Mouse (Mus musculus): ENCODE results near the gene Arf6. TPM values are rescaled to one million over a fixed set of nuclear protein-coding genes. Genes with fewer than 3 reads are reported as not detected.
A peak's percentile ranks its signal among the peaks of the same experiment; 100 is the strongest.
"Not testable (repeated sequence)": the region's sequence is repeated elsewhere in the genome, so short reads cannot be mapped to it uniquely, and the experiment has no call there.

Gene Arf6
- polyA plus RNA-seq, 1 experiment: 32.4 TPM

DNA sequence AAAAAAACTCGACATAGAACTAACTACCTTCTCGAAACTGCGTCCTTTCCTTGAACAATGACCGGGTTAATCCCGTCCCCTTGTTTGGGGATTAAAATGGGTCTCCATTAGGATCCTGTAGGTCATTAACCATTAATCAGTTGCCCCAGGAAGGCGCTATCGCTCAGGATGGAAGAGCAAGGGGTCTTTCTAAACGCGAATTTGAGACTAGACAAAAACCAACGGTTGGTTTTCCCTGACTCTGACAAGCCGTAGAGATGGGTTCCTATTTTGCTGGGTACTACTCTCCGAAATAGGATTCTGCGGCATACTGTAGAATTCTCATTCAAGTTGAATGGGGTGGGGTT is 14.7 kb upstream of the Arf6 start:
- H3K4me3 ChIP-seq (ENCODE audit: control insufficient read depth, low read depth, low read length): peak overlapping the region; percentile 99
- peak overlapping the region; percentile 93 for H3K27ac ChIP-seq (ENCODE audit: control insufficient read depth, insufficient read depth, low read depth, low read length)
- TF ChIP-seq POLR2A (IDR thresholded peaks at IDR 0.05; ENCODE audit: control insufficient read depth, low read depth, low read length) (no peak), CTCF (IDR thresholded peaks at IDR 0.05; ENCODE audit: control insufficient read depth, insufficient read depth, insufficient replicate concordance, low read depth, low read length) (no peak)
- no peaks in the 10 kb centered on the region for H3K27me3 ChIP-seq (ENCODE audit: control insufficient read depth, insufficient read depth, low read length)
- H3K36me3 ChIP-seq (ENCODE audit: control insufficient read depth, insufficient read depth, low read length): no peaks in the 10 kb centered on the region; the same call in 1 of the 2 replicates
- peaks cover under 1% of the 10 kb centered on the region; the same call in 1 of the 2 replicates for H3K4me1 ChIP-seq (ENCODE audit: control insufficient read depth, insufficient read depth, low read length)

DNA sequence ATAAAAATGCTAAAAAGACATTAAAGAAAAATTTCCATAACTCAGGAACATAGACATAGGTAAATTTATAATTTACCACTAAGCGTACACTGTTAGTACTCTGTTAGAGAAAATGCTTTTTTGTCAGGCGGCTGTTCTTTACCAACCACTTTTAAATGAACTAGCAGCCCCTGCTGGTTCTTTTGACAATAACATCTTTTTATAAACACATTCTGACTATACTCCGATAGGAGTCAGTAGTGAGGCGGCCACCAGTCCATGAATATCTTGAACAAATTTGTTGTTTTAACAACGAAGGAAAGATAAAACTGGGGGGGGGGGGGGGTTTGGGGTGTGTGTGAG is 11.3 kb upstream of the Arf6 start:
- H3K27ac ChIP-seq (ENCODE audit: control insufficient read depth, insufficient read depth, low read depth, low read length): no peak overlapping the region
- no peak for TF ChIP-seq CTCF (IDR thresholded peaks at IDR 0.05; ENCODE audit: control insufficient read depth, insufficient read depth, insufficient replicate concordance, low read depth, low read length)
- TF ChIP-seq POLR2A (IDR thresholded peaks at IDR 0.05; ENCODE audit: control insufficient read depth, low read depth, low read length): no peak
- peaks cover 4% of the 10 kb centered on the region for H3K4me1 ChIP-seq (ENCODE audit: control insufficient read depth, insufficient read depth, low read length)
- H3K36me3 ChIP-seq (ENCODE audit: control insufficient read depth, insufficient read depth, low read length): no peaks in the 10 kb centered on the region
- no peak overlapping the region for H3K4me3 ChIP-seq (ENCODE audit: control insufficient read depth, low read depth, low read length)
- H3K27me3 ChIP-seq (ENCODE audit: control insufficient read depth, insufficient read depth, low read length): no peaks in the 10 kb centered on the region

DNA sequence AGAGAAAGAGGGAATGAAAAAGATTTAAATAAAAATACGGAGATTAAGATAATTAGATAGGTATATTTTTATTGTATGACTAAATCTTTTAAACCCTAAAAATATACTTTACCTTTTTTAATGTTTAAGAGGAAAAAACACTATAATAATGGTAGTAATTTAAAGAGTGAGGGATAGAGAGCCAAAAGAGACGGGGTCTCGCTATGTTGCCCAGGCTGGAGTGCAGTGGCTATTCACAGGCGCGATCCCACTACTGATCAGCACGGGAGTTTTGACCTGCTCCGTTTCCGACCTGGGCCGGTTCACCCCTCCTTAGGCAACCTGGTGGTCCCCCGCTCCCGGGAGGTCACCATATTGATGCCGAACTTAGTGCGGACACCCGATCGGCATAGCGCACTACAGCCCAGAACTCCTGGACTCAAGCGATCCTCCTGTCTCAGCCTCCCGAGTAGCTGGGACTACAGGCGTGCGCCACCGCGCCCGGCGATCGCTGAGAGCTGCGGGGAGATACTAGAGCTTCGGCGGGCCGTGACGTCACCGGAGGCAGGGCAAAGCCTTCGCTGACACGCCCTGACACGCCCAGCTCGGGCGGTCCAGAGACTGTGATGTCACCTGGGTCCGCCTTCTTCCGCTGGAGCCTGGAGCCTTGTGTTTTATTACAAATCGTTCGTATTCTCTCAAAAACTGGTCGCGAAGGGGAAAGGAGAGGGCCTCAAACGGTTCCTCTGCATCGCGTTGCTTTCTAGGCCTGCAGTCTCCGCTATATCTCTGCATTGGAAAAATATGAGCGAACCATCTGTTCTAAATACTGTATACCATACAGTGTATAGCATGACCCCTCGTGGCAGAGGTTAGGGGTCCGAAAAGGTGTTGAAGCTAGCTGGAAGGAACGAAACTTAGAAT is 10.7 kb upstream of the Arf6 start:
- not testable (repeated sequence) for H3K27me3 ChIP-seq (ENCODE audit: control insufficient read depth, insufficient read depth, low read length); H3K36me3 ChIP-seq (ENCODE audit: control insufficient read depth, insufficient read depth, low read length); H3K4me1 ChIP-seq (ENCODE audit: control insufficient read depth, insufficient read depth, low read length)
- peak; percentile 62; the same call in 1 of the 2 replicates for TF ChIP-seq POLR2A (IDR thresholded peaks at IDR 0.05; ENCODE audit: control insufficient read depth, low read depth, low read length)
- Histone ChIP-seq H3K4me3 (ENCODE audit: control insufficient read depth, low read depth, low read length) (peak overlapping the region; percentile 92), H3K27ac (ENCODE audit: control insufficient read depth, insufficient read depth, low read depth, low read length) (peak overlapping the region; percentile 83)

DNA sequence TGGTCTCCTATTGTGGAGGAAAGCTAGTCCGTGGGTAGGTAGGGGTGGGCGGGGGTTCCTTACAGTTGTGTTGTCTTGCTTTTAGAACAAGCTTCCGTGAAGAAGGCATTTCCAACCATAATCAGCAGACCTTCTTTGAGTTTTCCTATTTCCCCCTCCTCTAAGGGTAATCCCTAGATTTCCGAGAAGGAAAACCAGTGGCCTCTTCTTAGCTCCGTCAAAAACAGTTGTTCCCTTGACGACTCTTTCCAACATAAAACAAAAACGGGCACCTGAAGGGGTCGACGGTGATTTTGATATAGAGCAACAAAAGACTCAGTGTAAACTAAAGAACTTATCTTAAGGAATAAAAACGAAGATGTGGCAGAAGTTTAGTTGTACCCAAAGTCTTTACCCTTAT is 10.0 kb upstream of the Arf6 start:
- Histone ChIP-seq H3K36me3 (ENCODE audit: control insufficient read depth, insufficient read depth, low read length) (no peaks in the 10 kb centered on the region), H3K27me3 (ENCODE audit: control insufficient read depth, insufficient read depth, low read length) (no peaks in the 10 kb centered on the region), H3K4me1 (ENCODE audit: control insufficient read depth, insufficient read depth, low read length) (peaks cover 6% of the 10 kb centered on the region), H3K27ac (ENCODE audit: control insufficient read depth, insufficient read depth, low read depth, low read length) (peak overlapping the region; percentile 83), H3K4me3 (ENCODE audit: control insufficient read depth, low read depth, low read length) (peak overlapping the region; percentile 92)
- TF ChIP-seq CTCF (IDR thresholded peaks at IDR 0.05; ENCODE audit: control insufficient read depth, insufficient read depth, insufficient replicate concordance, low read depth, low read length) (no peak), POLR2A (IDR thresholded peaks at IDR 0.05; ENCODE audit: control insufficient read depth, low read depth, low read length) (no peak)

DNA sequence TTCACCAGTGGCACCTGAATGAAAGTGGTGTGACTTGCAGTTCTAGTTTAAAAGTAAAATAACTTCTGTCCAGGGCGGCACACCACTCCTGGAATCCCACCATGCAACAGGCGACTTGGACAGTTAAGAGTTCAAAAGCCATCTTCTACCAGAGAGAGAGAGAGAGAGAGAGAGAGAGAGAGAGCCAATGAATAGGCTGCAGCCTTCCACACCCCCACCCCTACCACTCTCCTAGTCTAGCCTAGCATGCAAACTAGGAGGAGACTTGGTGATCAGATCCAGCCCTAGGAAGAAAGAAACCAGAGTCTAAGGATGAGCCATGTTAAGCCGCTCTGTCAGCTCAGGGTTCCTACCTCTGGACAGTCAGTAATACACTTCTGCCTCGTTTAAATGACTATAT is 9.6 kb upstream of the Arf6 start:
- H3K27ac ChIP-seq (ENCODE audit: control insufficient read depth, insufficient read depth, low read depth, low read length): no peak overlapping the region

DNA sequence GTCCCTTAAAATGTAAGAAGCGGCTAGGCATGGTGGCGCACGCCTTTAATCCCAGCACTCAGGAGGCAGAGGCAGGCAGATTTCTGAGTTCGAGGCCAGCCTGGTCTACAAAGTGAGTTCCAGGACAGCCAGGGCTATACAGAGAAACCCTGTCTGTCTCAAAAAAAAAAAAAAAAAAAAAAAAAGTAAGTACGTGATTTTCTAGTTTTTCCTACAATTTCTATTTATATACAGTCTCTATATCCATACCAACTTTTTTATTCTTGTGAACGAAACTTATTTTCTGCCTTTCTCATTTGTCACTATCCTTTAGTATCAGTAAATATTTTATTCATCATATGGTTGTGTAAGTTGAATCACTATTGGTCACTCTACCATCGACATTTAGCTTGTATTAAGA is 8.8 kb upstream of the Arf6 start:
- not testable (repeated sequence) for H3K36me3 ChIP-seq (ENCODE audit: control insufficient read depth, insufficient read depth, low read length); H3K4me1 ChIP-seq (ENCODE audit: control insufficient read depth, insufficient read depth, low read length); H3K27ac ChIP-seq (ENCODE audit: control insufficient read depth, insufficient read depth, low read depth, low read length); H3K27me3 ChIP-seq (ENCODE audit: control insufficient read depth, insufficient read depth, low read length)
- H3K4me3 ChIP-seq (ENCODE audit: control insufficient read depth, low read depth, low read length): peak overlapping the region; percentile 61

More for the DNA sequence above, 9.6 kb upstream of the Arf6 start:
- Histone ChIP-seq H3K4me1 (ENCODE audit: control insufficient read depth, insufficient read depth, low read length) (peaks cover 6% of the 10 kb centered on the region), H3K36me3 (ENCODE audit: control insufficient read depth, insufficient read depth, low read length) (no peaks in the 10 kb centered on the region), H3K4me3 (ENCODE audit: control insufficient read depth, low read depth, low read length) (peak overlapping the region; percentile 55), H3K27me3 (ENCODE audit: control insufficient read depth, insufficient read depth, low read length) (no peaks in the 10 kb centered on the region)
- TF ChIP-seq POLR2A (IDR thresholded peaks at IDR 0.05; ENCODE audit: control insufficient read depth, low read depth, low read length): no peak
- no peak for TF ChIP-seq CTCF (IDR thresholded peaks at IDR 0.05; ENCODE audit: control insufficient read depth, insufficient read depth, insufficient replicate concordance, low read depth, low read length)

DNA sequence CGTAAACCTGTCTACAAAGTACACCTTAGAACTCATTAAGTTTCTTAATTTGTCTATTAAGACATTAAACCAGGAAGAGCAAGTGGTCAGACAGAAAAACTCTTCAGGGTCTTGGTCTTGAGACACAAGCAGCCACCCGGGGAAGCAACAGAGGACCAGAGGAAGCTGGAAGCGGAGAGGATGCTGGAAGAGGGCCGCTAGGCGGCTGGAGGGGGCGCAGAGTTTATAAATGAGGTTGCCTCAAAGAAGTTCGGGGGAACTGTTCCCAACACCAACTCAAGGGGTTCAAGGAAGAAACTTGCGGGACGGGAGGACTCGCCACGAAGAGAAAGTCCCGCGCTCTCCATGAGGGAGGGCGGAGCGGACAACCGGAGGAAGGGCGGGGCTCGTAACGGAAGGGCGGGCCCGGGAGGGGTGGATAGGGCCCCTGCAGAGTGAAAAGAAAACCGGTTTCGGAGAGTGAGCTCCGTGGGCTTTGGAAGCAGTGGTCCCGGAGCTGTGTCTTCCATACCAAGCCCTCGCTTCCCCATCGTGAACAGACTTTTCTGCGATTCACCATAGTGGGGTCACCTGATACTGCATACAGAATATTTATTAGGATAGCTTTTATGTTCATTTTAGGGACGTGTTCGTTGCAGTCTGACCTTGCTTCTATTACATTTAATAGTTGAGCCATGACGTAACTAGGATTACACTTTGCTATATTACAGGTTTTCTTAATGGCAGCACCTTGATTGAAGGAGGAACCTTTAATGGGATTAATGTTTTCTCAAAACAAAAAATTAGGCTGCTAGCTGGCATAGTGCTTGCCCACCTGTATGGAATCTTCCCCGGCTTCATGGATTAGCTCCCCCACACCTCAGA is 7.8 kb upstream of the Arf6 start:
- Histone ChIP-seq H3K27ac (ENCODE audit: control insufficient read depth, insufficient read depth, low read depth, low read length) (peak overlapping the region; percentile 77), H3K4me1 (ENCODE audit: control insufficient read depth, insufficient read depth, low read length) (peaks cover 6% of the 10 kb centered on the region), H3K36me3 (ENCODE audit: control insufficient read depth, insufficient read depth, low read length) (no peaks in the 10 kb centered on the region), H3K4me3 (ENCODE audit: control insufficient read depth, low read depth, low read length) (peak overlapping the region; percentile 93), H3K27me3 (ENCODE audit: control insufficient read depth, insufficient read depth, low read length) (no peaks in the 10 kb centered on the region)
- peak; percentile 69 for TF ChIP-seq POLR2A (IDR thresholded peaks at IDR 0.05; ENCODE audit: control insufficient read depth, low read depth, low read length)
- no peak for TF ChIP-seq CTCF (IDR thresholded peaks at IDR 0.05; ENCODE audit: control insufficient read depth, insufficient read depth, insufficient replicate concordance, low read depth, low read length)
